Mouse (Mus musculus) brain, embryonic 14.5 days (tissue): Measurements from ENCODE around the gene Tnnt1. TPM values are rescaled to one million over a fixed set of nuclear protein-coding genes. Genes with fewer than 3 reads are reported as not detected.
A peak's percentile ranks its signal among the peaks of the same experiment; 100 is the strongest.
"Not testable (repeated sequence)": the region's sequence is repeated elsewhere in the genome, so short reads cannot be mapped to it uniquely, and the experiment has no call there.

Source experiments
- DNase-seq: peaks from one replicate; pipeline ENCODE4 v3.0.0-alpha.2; 2011; ENCODE audit warnings: low read depth
- CTCF ChIP-seq: fragments of 200-500 bp; IDR thresholded peaks from 2 replicates; pipeline ENCODE4 v1.5.1; 2012; ENCODE audit warnings: inconsistent platforms, mild to moderate bottlenecking, moderate library complexity, borderline replicate concordance; ENCODE audit not compliant: insufficient read depth, insufficient read length; ENCODE audit errors: extremely low read depth
- POLR2A ChIP-seq: fragments of 200-500 bp; IDR thresholded peaks from 2 replicates; pipeline ENCODE4 v1.6.1; 2012; ENCODE audit warnings: mild to moderate bottlenecking, inconsistent platforms, borderline replicate concordance; ENCODE audit not compliant: poor library complexity, insufficient read depth, insufficient read length, severe bottlenecking; ENCODE audit errors: extremely low read depth
- polyA plus RNA-seq: library from polyadenylated mRNA; depleted of rRNA; stranded (reverse); fragments of >200 nt; gene quantifications from 2 replicates; pipeline ENCODE4 v1.2.3, GENCODE M21; 2012

Tnnt1 gene
- polyA plus RNA-seq, 1 experiment, result 3.3 TPM

DNA sequence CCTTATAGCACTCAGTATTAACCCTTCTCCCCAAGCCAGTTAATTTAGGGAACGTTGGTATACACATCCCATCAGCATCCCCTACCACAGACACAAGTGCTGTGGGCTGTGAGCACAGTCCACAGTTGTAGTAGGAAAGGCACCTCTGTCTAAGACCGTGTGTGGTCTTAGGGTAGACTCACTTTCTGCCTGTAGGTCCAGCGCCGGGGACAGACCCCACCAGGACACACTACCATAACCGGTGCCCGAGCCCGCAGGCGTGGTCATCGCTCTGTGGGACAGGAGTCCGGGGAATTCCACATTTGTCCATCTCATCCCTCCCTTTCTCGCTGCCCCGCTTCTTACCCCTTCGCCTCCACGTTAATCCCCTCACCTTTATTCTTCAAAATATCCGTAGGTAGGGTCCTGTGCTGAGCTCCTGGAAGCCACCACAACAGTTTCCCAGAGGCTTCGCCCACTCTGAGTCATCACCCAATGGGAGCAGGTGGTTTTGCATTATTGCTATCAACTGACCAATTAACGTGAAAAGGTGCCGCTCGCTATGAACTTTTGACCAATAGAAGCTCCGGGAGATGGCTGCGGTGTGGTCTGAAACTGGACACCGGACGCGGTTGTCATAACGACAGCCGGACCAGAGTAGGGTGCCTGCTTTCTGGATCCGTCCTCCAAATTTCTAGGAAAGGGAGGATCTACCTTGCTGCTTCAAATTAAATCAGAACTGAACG is 16.0 kb upstream of the Tnnt1 start, which contains the start of gene Dnaaf3:
Gene Dnaaf3 (minus strand): TSS at position 449 of the 725 bp plus-strand sequence.
- TF ChIP-seq POLR2A (no peak), CTCF (no peak)
- DNase-seq, result peak; percentile 89

DNA sequence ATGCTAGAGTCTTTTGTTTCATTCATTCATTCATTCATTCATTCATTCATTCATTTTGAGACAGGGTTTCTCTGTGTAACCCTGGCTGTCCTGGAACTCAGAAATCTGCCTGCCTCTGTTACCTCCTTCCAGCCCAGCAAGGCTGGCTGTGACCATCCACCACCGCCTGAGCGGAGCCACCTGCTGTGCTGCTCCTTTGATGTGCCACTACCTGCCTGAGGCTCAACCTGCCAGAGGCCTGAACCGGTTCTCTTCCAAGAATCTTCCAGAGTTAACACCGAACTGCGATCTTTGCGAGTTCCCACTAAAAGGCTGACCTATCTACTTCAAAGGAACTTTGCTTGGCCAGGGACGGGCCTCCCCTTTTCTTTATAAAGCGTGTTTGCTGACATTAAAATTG is 14.0 kb upstream of the Tnnt1 start:
- DNase-seq, result not testable (repeated sequence)

DNA sequence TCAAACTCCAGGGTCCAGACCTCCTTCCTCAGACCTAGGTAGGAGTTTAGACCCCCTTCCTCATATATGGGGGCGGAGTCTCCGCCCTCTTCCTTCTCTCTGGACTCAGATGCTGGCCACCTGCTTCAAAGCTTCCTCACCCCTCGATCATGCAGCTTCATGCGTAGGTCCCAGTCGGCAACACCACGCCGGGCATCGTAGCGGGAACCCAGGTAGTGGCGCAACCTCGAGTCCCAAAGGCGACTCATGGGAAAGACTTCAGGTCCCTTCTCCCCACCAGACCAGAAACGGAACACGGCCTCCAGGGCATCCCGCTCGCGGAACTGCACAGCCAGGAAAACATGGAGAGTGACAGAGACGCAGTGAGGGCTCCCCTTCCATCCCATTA is 11.1 kb upstream of the Tnnt1 start:
- no peak for DNase-seq
- no peak for TF ChIP-seq POLR2A
- no peak for TF ChIP-seq CTCF

DNA sequence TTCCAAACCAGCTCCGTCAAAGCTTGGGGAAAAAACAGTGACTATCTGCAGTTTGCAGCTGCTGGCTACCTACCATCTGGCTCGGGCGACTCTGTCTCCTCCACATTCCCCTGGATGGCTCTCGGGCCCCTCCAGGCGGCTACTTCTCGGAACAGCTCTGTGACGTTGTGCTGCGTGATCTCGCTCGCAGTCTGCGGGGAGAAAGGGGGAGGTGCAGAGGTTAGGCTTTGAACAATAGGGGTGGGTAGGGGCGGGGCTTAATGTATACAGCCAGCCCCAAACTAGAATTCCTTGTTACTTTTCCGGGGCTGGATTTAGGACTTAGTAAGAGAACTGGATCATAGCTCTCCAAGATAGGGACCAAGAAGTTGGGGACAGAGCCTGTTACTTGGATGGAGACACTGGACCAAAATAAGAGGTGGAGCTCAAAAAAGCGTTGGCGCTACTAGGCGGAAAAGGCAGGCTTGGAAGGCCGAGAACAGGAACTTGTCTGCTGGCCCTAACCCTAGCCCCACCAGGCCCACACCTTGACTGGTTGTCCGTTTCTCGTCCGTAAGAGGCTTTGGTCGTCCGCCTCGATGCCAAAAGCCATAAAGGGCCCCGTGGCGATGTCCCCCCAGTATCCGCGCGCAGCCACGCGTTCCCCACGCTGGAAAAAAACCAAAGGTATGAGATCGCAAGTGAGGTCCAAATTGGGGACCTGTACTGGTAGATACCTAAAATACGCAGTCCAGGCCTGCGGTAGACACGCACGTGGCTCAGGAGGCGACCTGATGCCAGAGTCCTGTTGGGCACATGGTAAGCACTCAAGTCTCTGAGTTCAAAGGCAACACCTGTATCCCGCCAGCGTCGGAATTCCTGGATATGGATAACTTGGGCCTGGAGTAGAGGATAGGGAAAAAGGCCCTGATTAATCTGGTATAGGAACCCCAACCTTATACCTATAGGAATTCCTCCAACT is 10.4 kb upstream of the Tnnt1 start:
- DNase-seq, result peak; percentile 95
- TF ChIP-seq CTCF (peak; percentile 83), POLR2A (no peak)

DNA sequence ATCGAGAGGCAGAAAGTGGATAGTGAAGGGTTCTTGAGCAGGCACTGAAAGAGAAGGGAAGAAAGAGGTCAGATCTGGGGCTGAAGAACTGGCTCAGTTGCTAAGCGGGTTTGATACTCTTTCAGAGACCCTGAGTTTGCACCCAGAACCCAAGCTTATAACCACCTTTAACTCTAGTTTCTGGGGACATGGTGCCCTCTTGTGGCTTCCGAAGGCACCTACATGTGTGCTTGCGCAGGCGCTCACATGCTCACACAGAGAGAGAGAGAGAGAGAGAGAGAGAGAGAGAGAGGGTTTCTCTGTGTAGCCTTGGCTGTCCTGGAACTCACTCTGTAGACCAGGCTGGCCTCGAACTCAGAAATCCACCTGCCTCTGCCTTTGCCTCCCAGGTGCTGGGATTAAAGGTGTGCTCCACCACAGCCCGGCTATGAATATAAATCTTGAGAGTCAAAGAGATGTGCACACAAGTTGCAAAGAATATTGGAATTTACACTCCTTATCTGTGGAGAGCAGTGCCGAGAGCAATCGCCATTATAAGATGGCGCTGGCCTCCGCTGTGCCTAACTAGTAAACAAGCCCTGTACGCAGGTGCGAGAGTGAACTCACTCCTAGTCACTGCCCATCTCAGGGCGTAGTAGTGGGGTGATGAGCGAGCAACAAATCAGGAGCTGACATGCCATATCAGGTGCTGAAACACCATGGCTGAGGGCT is 8.2 kb upstream of the Tnnt1 start, which contains the start of gene Tnni3:
Gene Tnni3 (minus strand): TSS at position 18 of the 711 bp plus-strand sequence.
- TF ChIP-seq CTCF, result peak; percentile 69
- DNase-seq, result peak; percentile 81

DNA sequence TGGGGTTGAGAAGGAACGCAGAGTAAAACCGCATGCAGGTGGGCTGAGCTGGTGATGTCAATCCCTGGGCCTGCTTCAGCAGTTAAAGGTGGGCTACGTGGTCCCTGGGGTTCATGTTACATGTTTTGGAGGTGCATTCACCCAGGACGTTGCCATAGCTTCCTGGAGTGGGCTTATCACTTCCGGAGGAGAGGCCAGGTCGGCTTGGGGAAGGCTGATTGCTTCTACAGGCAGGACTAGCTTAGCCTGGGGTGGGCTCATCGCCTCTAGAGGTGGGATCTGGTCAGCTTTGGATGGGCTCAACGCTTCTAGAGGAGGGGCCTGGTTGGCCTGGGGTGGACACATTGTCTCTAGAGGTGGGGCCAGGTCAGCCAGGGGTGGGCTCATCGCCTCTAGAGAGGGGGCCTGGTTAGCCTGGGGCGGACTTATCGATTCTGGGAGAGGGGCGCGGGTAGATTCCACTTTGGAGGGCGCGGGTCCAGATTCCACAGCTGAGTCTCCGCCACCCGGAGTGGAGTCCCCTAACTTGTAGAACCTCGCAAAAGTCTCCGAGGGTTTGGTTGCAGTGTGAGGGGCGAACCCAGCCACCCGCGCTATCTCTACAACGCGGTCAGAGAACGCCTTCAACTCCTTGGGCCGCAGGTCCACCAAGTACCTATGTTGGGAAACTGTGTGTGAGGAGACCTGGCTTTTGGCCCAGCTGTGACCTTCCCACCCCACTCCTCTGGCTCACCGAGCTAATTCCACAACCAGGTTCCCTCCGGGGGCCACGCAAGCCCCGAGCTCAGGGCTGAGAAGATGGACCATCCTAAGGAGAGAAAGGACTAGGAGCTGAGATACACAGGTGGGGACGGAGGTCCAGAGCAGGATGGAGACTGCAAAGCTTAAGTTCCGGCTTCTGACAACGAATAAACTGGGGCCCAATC is 7.3 kb upstream of the Tnnt1 start:
- TF ChIP-seq POLR2A (no peak), CTCF (no peak)
- DNase-seq, result no peak

DNA sequence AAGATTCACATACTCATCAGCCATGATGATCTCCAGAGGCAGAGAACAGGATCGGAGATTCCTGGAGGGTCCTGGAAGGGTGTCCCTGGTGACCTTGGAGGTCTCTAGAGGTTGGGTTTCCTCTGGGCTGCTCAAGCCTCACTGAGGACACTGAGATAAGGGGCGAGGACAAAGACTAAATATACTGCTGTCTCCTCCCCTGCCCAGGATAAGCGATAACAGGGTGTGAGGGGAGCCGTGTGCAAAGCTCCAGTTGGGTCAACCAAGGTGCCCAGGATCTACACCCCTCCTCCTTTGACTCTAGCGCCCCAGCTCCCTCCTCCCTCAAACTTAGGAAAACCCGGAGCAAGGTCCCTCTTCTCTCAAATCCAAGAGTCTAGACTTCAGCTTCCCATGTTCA is 6.1 kb upstream of the Tnnt1 start:
- DNase-seq, result no peak
- TF ChIP-seq POLR2A (no peak), CTCF (no peak)

DNA sequence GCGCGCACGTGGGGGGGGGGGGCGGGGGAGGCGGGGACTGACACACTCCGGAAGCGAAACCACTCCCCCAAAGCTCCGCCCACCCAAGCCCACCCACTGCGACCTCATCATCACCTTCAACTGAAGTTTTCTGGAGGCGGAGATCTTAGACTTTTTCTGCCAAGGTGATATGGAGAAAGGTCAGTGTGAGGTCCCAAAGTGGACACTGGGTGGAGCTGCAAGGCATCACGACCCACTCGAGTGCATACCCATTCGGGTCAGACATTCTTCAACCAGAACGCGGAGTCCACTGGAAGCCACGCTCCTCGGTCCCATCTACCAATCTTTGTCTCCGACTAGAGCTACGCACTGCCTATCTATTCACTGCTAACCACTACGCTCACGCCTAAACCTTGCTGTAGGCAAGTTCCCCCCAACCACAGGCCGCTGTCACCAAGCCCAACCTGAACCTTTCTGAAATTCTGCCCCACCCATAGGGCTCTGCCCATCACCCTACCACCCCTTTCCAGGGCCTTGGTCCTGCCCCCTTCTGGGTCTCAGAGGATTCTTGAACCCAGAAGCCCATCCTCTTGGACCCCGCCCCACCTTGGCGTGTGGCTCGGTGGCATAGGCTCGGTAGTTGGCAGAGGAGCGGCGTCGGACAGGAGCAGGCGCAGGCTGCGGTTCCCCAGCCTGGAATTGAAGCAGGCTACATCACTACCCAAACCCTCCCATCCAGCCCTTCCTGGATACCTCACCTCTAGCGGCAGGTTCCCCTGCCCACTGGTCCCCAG is 5.2 kb upstream of the Tnnt1 start:
- DNase-seq, result peak; percentile 20
- TF ChIP-seq POLR2A, result no peak
- no peak for TF ChIP-seq CTCF

DNA sequence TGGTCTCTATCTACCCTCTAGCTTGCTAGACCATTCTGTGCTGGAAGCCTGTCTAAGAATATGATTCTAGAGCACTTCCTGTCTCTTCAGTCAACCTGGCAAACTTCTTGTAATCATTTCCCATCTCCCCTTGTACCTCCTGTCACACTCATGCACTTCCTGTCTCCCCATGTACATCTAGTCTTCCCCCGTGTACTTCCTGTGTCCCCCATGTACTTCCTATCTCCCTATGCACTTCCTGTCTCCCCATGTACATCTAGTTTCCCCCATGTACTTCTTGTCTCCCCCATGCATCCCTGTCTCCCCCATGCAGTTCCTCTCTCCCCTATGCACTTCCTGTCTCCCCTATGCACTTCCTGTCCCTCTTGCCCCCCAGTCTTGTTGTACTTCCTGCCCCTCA is 2.3 kb upstream of the Tnnt1 start:
- TF ChIP-seq CTCF, result no peak
- TF ChIP-seq POLR2A, result no peak
- DNase-seq, result no peak

DNA sequence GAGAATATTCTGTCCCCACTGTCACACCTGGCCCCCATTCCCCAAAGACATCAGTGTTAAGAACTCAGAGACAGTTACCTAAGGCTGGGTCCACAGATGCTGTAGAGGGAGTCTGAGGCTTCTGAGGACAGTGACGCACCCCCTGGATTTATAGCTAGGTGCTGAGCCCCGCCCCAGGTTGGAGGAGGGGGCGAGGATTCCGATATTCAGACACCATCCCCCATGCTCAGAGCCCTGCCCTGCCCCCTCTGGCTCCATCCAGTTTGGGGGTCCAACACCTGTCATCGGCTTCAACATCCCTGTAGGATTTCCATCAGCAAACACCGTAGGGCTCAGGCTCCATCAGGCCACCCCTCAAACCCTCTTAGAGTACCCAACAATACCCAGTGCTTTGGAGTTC is 329 bp downstream of the Tnnt1 start:
- TF ChIP-seq POLR2A (no peak), CTCF (no peak)
- DNase-seq, result no peak

DNA sequence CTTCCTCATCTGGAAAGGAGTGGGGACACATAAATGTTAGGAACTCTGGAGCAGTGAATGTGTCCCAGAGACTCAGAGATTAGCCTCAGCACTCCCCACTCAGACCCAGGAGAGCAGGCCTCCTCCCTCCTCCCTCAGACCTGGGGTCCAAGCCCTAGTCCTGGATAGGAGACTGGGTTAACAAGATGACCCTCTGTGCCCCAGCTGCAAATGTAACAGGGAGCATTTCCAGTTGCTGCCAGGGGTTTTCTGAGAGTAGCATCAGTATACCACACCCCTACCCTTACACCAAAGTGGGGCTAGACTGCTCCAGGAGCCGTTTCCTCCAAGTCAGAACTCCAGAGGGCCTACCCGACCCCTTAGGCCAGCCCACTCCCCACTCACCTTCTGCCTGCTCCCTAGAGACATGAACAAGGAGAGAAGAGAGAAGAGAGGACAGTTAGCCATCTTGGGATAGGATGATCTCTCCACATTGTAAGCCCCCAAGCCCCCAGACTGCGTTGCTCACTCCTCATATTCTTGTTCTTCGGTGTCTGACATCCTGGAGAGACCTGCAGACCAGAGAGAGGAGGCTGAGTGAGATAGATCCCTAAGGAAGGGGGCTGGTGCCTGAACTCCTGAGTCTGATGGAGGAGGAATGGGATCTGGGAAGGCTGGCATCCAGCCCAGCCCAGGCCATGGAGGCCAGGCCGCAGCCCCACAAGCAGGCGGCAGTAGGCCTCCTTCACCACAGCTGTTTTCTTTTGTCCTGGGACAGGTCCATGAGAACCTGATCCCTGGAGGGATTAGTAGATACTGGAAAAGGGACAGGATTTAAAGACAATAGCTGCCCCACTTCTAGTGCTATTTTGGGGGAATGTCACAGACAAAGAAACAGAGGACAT is 2.1 kb downstream of the Tnnt1 start:
- peak; percentile 32 for DNase-seq
- TF ChIP-seq CTCF, result no peak
- TF ChIP-seq POLR2A, result no peak

DNA sequence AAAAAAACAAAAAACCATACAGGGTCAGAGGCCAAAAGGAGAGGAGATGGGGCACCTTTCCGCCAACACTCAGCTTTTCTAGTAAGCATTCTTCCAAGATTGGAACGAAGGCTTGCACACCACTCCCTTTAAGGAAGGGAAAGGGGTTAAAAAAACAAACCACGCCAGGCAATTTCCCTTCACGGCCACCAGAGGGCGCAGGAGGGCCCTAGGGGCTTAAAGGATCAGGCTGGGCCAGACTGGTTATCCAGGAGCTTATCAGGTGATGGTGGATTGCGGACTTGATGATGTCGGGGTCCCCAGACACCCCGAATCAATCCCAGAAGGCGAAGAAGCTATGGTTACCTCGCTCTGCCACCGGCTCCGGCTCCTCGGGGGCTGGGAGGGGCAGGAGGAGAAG is 2.9 kb downstream of the Tnnt1 start:
- no peak for TF ChIP-seq POLR2A
- peak; percentile 83 for TF ChIP-seq CTCF
- peak; percentile 35 for DNase-seq
